Comparison of ENCODE assay signal across 9 mouse cellular contexts in genomic region chr17:66479311-66479710, GRCm38 (mm10). TPM values are rescaled to one million over a fixed set of nuclear protein-coding genes. Genes with fewer than 3 reads are reported as not detected.
DNase-seq lines count a peak whose midpoint lies in the region; ATAC-seq and TF ChIP-seq lines count a peak whose summit lies in the region.
"Had no signal": no experiment of that assay in that cellular context is flagged by ENCODE, and none has a peak within 500 bp of the region (broad histone marks: within the 10 kb centered on the region; RNA-seq: fewer than 3 reads in every experiment).

No protein-coding gene starts in this region.

- H3K4me1 ChIP-seq in kidney, embryonic 15.5 days = peaks cover 19% of the 10 kb centered on the region
- H3K4me1 ChIP-seq in heart, postnatal 0 days (ENCODE audit: control insufficient read depth, insufficient read depth) = no peaks in the 10 kb centered on the region
- peaks cover 15% of the 10 kb centered on the region for H3K4me1 ChIP-seq in liver, embryonic 11.5 days (replicated peaks; ENCODE audit: control insufficient read depth, insufficient read depth, low read length)

- no peak for DNase-seq in kidney, postnatal 10 days
- peak; percentile 77 for DNase-seq in embryo, embryonic 10.5 days (ENCODE audit: low spot score)
- DNase-seq in heart, postnatal 0 days (ENCODE audit: low spot score) = no peak
- DNase-seq in liver, embryonic 11.5 days (ENCODE audit: low spot score) = peak; percentile 45
- DNase-seq in right cerebral cortex, postnatal 10 days (ENCODE audit: low spot score in 2 of 2) = peak; percentile 77 to 83
- no peak for DNase-seq in thymus, postnatal 36 days
- no peak for DNase-seq in thymus, postnatal 25 days

- H3K27me3 ChIP-seq in kidney, embryonic 15.5 days = peaks cover 32% of the 10 kb centered on the region
- H3K27me3 ChIP-seq in heart, postnatal 0 days (ENCODE audit: control insufficient read depth, insufficient read depth, low read length) = no peaks in the 10 kb centered on the region; the same call in 1 of the 2 replicates
- no peaks in the 10 kb centered on the region; the same call in 1 of the 2 replicates for H3K27me3 ChIP-seq in liver, embryonic 11.5 days (replicated peaks; ENCODE audit: control insufficient read depth, insufficient read depth, low read length)

- H3K9ac ChIP-seq in kidney, embryonic 15.5 days = no peak overlapping the region
- 0 out of 2 replicates have a peak overlapping the region, but pooled peaks have one; percentile 1 for H3K9ac ChIP-seq in heart, postnatal 0 days (replicated peaks; ENCODE audit: low read depth, low read length)
- peak overlapping the region; percentile 43 for H3K9ac ChIP-seq in liver, embryonic 11.5 days (ENCODE audit: low read depth, low read length)

- no peak overlapping the region for H3K27ac ChIP-seq in kidney, embryonic 15.5 days
- no peak overlapping the region for H3K27ac ChIP-seq in heart, postnatal 0 days (ENCODE audit: low read depth)
- no peak overlapping the region for H3K27ac ChIP-seq in liver, embryonic 11.5 days (ENCODE audit: low read depth, low read length)

- H3K36me3 ChIP-seq in kidney, embryonic 15.5 days = no peaks in the 10 kb centered on the region
- H3K36me3 ChIP-seq in heart, postnatal 0 days (replicated peaks; ENCODE audit: control insufficient read depth, insufficient read depth, low read length) = no peaks in the 10 kb centered on the region
- no peaks in the 10 kb centered on the region for H3K36me3 ChIP-seq in liver, embryonic 11.5 days (ENCODE audit: control insufficient read depth, insufficient read depth, low read length)

- 15% methylated on average over 13 of the region's 13 CpGs for WGBS in kidney, embryonic 15.5 days
- 20% methylated on average over 13 of the region's 13 CpGs for WGBS in heart, postnatal 0 days
- WGBS in liver, embryonic 11.5 days = 12% methylated on average over 13 of the region's 13 CpGs

- TF ChIP-seq CTCF in heart, postnatal 0 days (IDR thresholded peaks at IDR 0.05; ENCODE audit: low read depth) = no peak

- H3K9me3 ChIP-seq in kidney, embryonic 15.5 days (replicated peaks) = 0 out of 2 replicates have a peak, but pooled peaks cover 4% of the 10 kb centered on the region
- H3K9me3 ChIP-seq in heart, postnatal 0 days (replicated peaks; ENCODE audit: control insufficient read depth, low read length) = 0 out of 2 replicates have a peak, but pooled peaks cover 3% of the 10 kb centered on the region
- no peaks in the 10 kb centered on the region for H3K9me3 ChIP-seq in liver, embryonic 11.5 days (ENCODE audit: control insufficient read depth, low read length)

- peak overlapping the region; percentile 25; the same call in 1 of the 2 replicates for H3K4me3 ChIP-seq in kidney, embryonic 15.5 days (replicated peaks)
- peak overlapping the region; percentile 28 for H3K4me3 ChIP-seq in heart, postnatal 0 days (ENCODE audit: low read depth, low read length)
- peak overlapping the region; percentile 43 for H3K4me3 ChIP-seq in liver, embryonic 11.5 days (ENCODE audit: low read depth, low read length)

- peak; percentile 65 for ATAC-seq in kidney, embryonic 15.5 days (replicated peaks; ENCODE audit: low FRiP score)
- ATAC-seq in heart, postnatal 0 days (ENCODE audit: insufficient read depth, low read depth) = peak; percentile 60
- ATAC-seq in liver, embryonic 11.5 days (replicated peaks; ENCODE audit: low FRiP score) = peak; percentile 78

- peak overlapping the region; percentile 57 for H3K4me2 ChIP-seq in kidney, embryonic 15.5 days
- peak overlapping the region; percentile 57 for H3K4me2 ChIP-seq in heart, postnatal 0 days (ENCODE audit: low read depth, low read length)
- peak overlapping the region; percentile 81 for H3K4me2 ChIP-seq in liver, embryonic 11.5 days

- TF ChIP-seq EP300 in heart, postnatal 0 days (IDR thresholded peaks at IDR 0.05; ENCODE audit: low read depth) = no peak

RNA-seq across cellular contexts. Expression of gene Mtcl1, which starts 29.8 kb away (rescaled TPM):
- 6.0 and 6.4 TPM in 2 replicates for polyA plus RNA-seq in kidney, embryonic 15.5 days (2015; fragmentation: Nextera tagmentation; extraction: Ambion mirVana)
- total RNA-seq in heart, postnatal 0 days (2014; rRNA removed; ENCODE audit: low replicate concordance) = 2.6 and 5.6 TPM in 2 replicates
- polyA plus RNA-seq in heart, postnatal 0 days (2015; fragmentation: Nextera tagmentation; extraction: Ambion mirVana) = 0.57 and 0.71 TPM in 2 replicates
- 0.96 and 1.7 TPM in 2 replicates for polyA plus RNA-seq in liver, embryonic 11.5 days (2014; fragmentation: Nextera tagmentation; extraction: Ambion mirVana)
- total RNA-seq: MEL had no signal

RNA-seq across cellular contexts. Expression of gene Rab12, which starts 40.2 kb away (rescaled TPM):
- polyA plus RNA-seq in kidney, embryonic 15.5 days (2015; fragmentation: Nextera tagmentation; extraction: Ambion mirVana) = 41.3 and 44.1 TPM in 2 replicates
- total RNA-seq in heart, postnatal 0 days (2014; rRNA removed; ENCODE audit: low replicate concordance) = 48.8 and 52.5 TPM in 2 replicates
- polyA plus RNA-seq in heart, postnatal 0 days (2015; fragmentation: Nextera tagmentation; extraction: Ambion mirVana) = 56.4 and 56.6 TPM in 2 replicates
- 21.2 and 24.5 TPM in 2 replicates for polyA plus RNA-seq in liver, embryonic 11.5 days (2014; fragmentation: Nextera tagmentation; extraction: Ambion mirVana)

Comparison
In these comparisons a context has a peak if more than half of its experiments do, and no peak if none do; other contexts are left out.
1. DNase-seq: peak in embryo, embryonic 10.5 days (single experiment), liver, embryonic 11.5 days (single experiment) and right cerebral cortex, postnatal 10 days (2 of 2); none in kidney, postnatal 10 days (single experiment), heart, postnatal 0 days (single experiment), thymus, postnatal 36 days (0 of 2) and thymus, postnatal 25 days (single experiment).
2. Peak in every context shown above with its lines, with median percentiles within 50 percentile points of each other: ATAC-seq, H3K4me2 ChIP-seq and H3K4me3 ChIP-seq.